Mouse (Mus musculus): Measurements from ENCODE around the gene Rerg.

DNA sequence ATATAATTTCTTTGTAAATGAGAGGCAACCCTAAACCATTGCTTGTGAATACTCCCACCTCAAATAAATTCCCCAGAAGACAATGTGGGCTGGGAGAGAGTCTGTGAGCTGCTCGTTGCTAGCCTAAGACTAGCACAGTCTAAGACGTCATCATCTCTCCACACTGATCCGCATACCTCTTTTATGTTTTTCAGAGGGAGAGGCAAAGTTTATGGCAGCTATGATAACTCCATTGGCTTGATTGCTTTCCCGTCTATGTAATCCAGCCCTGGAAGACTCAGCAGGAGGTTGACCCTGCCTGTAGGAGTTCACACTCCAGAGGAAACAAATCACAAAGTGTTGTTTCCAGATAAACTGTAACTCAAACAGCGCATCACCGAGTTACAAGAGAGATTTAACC, 38.9 kb downstream of the Rerg start:
- TF ChIP-seq CTCF (IDR thresholded peaks at IDR 0.05; ENCODE audit: borderline replicate concordance, extremely low read depth, insufficient read depth, insufficient read length), result no peak
- no peak for TF ChIP-seq POLR2A (IDR thresholded peaks at IDR 0.05; ENCODE audit: borderline replicate concordance, extremely low read depth, insufficient read depth, insufficient read length, poor library complexity, severe bottlenecking)
